Mouse (Mus musculus): ENCODE data around the gene Olfr135. TPM values are rescaled to one million over a fixed set of nuclear protein-coding genes. Genes with fewer than 3 reads are reported as not detected.

Gene Olfr135
- not detected for total RNA-seq (2021)
- long read RNA-seq, experiment 1, result 0 reads
- long read RNA-seq, experiment 2, result 0 reads

GRCm38 (mm10) chr17:38204035-38204434, at the start of gene Olfr135:
TSS of gene Olfr135 (plus strand) at chr17:38204335.
- no peak for DNase-seq (ENCODE audit: low spot score in 2 of 2)

DNA sequence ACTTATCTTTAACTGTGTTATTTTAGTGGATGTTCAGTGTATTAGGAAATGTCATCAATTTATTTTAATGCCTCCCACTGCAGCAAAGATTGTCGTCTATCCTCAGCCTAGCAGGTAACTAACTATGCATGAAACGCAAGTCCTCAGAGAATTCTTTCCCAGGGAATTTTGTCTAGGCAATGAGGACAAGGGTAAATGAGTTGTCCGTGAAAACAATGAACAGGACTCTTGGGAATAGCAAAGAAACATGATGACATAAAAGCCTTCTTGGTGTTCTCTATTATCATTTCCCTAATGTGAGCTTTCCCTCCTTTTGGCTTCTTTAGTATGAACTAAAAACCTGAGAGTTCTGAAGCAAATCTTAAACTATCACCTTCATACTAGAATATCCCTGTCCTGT, 33.0 kb upstream of the Olfr135 start, which contains the start of gene Olfr134:
Gene Olfr134, plus strand, starts transcription at position 301 of the 400 bp plus-strand sequence.
- no peak for DNase-seq (ENCODE audit: low spot score in 2 of 2)

Other genes with a start within 250 kb of the Olfr135 start
- not detected for gene Olfr129, start 144.3 kb upstream of the Olfr135 start, total RNA-seq (2021)
- not detected for gene Olfr130, start 140.4 kb upstream of the Olfr135 start, total RNA-seq (2021)
- not detected for gene Olfr131, start 115.6 kb upstream of the Olfr135 start, total RNA-seq (2021)
- not detected for gene Olfr132, start 69.8 kb upstream of the Olfr135 start, total RNA-seq (2021)
- not detected for gene Olfr133, start 59.1 kb upstream of the Olfr135 start, total RNA-seq (2021)
- not detected for gene Olfr134, start 32.9 kb upstream of the Olfr135 start, total RNA-seq (2021)
- not detected for gene Olfr138, start 56.7 kb downstream of the Olfr135 start, total RNA-seq (2021)
- gene Olfr137, start 103.2 kb downstream of the Olfr135 start, total RNA-seq (2021), result not detected
- gene Olfr136, start 125.5 kb downstream of the Olfr135 start, total RNA-seq (2021), result not detected
- not detected for gene Esp36, start 215.8 kb downstream of the Olfr135 start, total RNA-seq (2021)

All from layer of hippocampus, postnatal 14 days (tissue).